Mouse (Mus musculus) left cerebral cortex, adult 11 months (tissue): ENCODE results near the gene Zfp467.

Source experiments
- DNase-seq: peaks from one replicate; pipeline ENCODE4 v3.0.0; 2022; ENCODE audit warnings: low spot score

Zfp467 gene

GRCm38 (mm10) chr6:48445181-48446101 is at the start of gene Zfp467:
Zfp467 (minus strand) TSS chr6:48445825.
- no peak for DNase-seq

GRCm38 (mm10) chr6:48493136-48493730 is 47.6 kb upstream of the Zfp467 start:
- DNase-seq = no peak

GRCm38 (mm10) chr6:48491361-48491760 is 45.7 kb upstream of the Zfp467 start:
- no peak for DNase-seq

- DNase-seq = no peak
Measured at GRCm38 (mm10) chr6:48489741-48490140, 44.1 kb upstream of the Zfp467 start.

GRCm38 (mm10) chr6:48487747-48488725 is 42.4 kb upstream of the Zfp467 start:
- DNase-seq = no peak

GRCm38 (mm10) chr6:48482501-48482900 is 36.9 kb upstream of the Zfp467 start:
- no peak for DNase-seq

GRCm38 (mm10) chr6:48478446-48478845 is 32.8 kb upstream of the Zfp467 start:
- no peak for DNase-seq

- DNase-seq = no peak
Measured at GRCm38 (mm10) chr6:48470739-48471138, 25.1 kb upstream of the Zfp467 start.

GRCm38 (mm10) chr6:48467490-48467889 is 21.9 kb upstream of the Zfp467 start:
- DNase-seq = no peak

- no peak for DNase-seq
Measured at GRCm38 (mm10) chr6:48466715-48467114, 21.1 kb upstream of the Zfp467 start.

GRCm38 (mm10) chr6:48464966-48465679 is 19.5 kb upstream of the Zfp467 start:
- DNase-seq = no peak

- no peak for DNase-seq
Measured at GRCm38 (mm10) chr6:48452771-48453170, 7.1 kb upstream of the Zfp467 start.

GRCm38 (mm10) chr6:48452151-48452550 is 6.5 kb upstream of the Zfp467 start:
- DNase-seq = no peak

- DNase-seq = no peak
Measured at GRCm38 (mm10) chr6:48448527-48448926, 2.9 kb upstream of the Zfp467 start.

GRCm38 (mm10) chr6:48447929-48448328 is 2.3 kb upstream of the Zfp467 start, which contains the start of gene Sspo:
Sspo (plus strand) TSS chr6:48448229.
- no peak for DNase-seq

- no peak for DNase-seq
Measured at GRCm38 (mm10) chr6:48446896-48447295, 1.3 kb upstream of the Zfp467 start.

- no peak for DNase-seq
Measured at GRCm38 (mm10) chr6:48446256-48446655, 631 bp upstream of the Zfp467 start.

GRCm38 (mm10) chr6:48444310-48445180 is 1.1 kb downstream of the Zfp467 start:
- DNase-seq = peak; percentile 61

GRCm38 (mm10) chr6:48443592-48444309 is 1.9 kb downstream of the Zfp467 start:
- DNase-seq = peak; percentile 83
